Mouse (Mus musculus): ENCODE data around the gene Timm23.
A peak's percentile ranks its signal among the peaks of the same experiment; 100 is the strongest.
"Not testable (repeated sequence)": the region's sequence is repeated elsewhere in the genome, so short reads cannot be mapped to it uniquely, and the experiment has no call there.

The Timm23 gene

GRCm38 (mm10) chr14:32201791-32202451, at the start of gene Timm23, which contains the start of gene Parg:
TSS of gene Timm23 (minus strand) at chr14:32201898.
TSS of gene Parg (plus strand) at chr14:32201949.
- peak; percentile 87 to 89 for DNase-seq (ENCODE audit: low spot score in 2 of 2)

GRCm38 (mm10) chr14:32249616-32250015, 47.9 kb upstream of the Timm23 start:
- no peak for DNase-seq (ENCODE audit: low spot score in 2 of 2)

GRCm38 (mm10) chr14:32246019-32246418, 44.3 kb upstream of the Timm23 start:
- DNase-seq (ENCODE audit: low spot score in 2 of 2) = no peak

- no peak for DNase-seq (ENCODE audit: low spot score in 2 of 2)
Observed at GRCm38 (mm10) chr14:32242401-32242800, 40.7 kb upstream of the Timm23 start.

- peak in 1 of 2 experiments; percentile 10 for DNase-seq (ENCODE audit: low spot score in 2 of 2)
Observed at GRCm38 (mm10) chr14:32228996-32229395, 27.3 kb upstream of the Timm23 start.

DNA sequence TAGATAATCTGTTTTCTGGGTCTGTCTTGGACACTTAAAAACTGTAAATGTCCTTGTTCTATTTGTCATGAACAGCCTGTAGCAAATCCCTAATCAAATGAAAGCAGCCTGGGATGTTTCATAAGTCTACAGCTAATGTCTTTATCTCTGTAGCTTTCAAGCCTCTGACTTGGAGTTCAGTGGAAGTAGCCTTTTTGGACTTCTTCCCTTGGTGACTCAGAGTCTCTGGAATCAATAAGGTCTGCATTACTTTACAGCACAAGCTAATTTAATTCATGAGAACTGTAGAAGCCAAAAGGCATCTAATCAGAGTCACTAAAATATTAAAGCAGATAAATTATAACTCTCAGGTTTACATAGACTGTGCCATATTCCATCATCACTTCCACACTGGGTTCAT, 24.9 kb upstream of the Timm23 start:
- DNase-seq (ENCODE audit: low spot score in 2 of 2) = no peak

DNA sequence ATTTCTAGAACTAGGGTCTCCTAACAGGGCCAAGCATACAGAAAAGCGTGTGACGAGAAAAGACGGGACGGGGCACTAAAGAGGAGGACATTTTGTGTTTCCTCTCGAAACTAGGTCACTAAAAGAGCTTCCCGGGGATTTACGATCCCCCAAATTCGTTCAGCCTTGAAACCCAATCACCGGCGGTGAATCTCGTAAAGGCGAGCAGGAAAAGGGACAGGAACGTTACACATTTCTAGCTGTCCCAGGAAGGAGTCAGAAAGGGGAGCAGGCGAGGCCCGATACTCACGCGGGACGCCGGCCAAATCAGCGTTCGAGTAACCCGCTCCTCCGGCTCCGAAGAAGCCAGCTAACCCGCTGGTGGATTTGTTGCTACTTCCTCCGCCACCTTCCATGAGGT, 344 bp downstream of the Timm23 start:
- DNase-seq (ENCODE audit: low spot score in 2 of 2) = no peak

GRCm38 (mm10) chr14:32193557-32193956, 8.1 kb downstream of the Timm23 start:
- DNase-seq (ENCODE audit: low spot score in 2 of 2) = not testable (repeated sequence)

DNA sequence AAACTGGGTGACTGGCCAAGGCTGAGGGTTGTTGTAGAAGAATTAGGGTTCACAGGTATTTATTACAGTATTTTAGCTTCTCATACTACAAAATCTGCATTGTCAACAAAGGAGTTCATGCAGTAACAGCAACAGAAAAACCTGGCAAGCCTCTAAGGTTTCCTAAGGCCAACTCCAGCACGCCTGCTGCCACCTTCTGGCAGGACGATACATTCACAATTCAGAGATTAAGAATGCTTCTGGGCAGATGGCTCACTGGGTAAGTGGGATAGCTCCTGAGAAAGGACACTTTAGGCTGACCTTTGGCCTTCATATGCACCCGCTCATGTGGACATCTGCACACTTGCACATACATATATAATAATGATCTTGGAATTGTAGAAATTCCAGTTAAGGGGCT, 9.3 kb downstream of the Timm23 start:
- DNase-seq (ENCODE audit: low spot score in 2 of 2) = peak; percentile 16 to 23

DNA sequence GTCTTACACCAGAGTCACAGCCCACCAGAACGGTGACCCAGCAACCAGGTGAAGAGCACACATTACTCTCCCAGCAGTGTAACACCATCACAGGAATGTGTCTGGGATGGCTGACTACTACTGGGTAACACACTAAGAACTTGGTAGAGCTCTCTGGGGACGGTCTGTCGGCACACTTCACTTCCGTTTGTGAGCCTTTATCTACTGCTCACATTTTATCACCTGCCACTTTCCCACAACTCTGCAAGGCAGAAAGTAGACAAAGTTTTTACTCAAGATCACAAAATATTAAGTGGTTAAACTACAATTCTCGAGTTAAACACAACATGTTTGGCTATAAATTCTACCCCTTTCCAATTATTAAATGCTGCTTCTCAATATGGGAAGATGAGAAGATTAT, 9.8 kb downstream of the Timm23 start:
- no peak for DNase-seq (ENCODE audit: low spot score in 2 of 2)

GRCm38 (mm10) chr14:32190627-32191391, 10.9 kb downstream of the Timm23 start:
- no peak for DNase-seq (ENCODE audit: low spot score in 2 of 2)

DNA sequence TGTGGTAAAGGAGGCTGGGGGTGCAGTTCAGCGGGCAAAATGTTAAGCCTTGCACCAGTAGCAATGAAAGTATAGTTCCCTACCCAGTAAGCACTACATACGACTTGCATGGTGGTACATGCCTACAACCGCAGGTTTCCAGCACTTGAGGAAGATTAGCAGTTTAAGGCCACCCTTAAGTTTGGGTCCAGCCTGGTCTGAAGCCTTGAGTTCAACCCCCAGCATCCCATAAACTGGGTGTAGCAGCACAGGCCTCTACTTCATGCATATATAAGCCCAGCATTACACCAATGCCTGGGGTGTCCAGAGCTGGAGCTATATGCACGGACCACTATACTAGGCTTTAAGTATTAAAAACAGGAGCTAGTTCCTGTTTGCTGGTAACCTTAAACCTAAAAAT, 17.9 kb downstream of the Timm23 start:
- DNase-seq (ENCODE audit: low spot score in 2 of 2) = no peak

- DNase-seq (ENCODE audit: low spot score in 2 of 2) = no peak
Observed at GRCm38 (mm10) chr14:32180861-32181260, 20.8 kb downstream of the Timm23 start.

GRCm38 (mm10) chr14:32179393-32180195, 22.1 kb downstream of the Timm23 start:
- DNase-seq (ENCODE audit: low spot score in 2 of 2) = no peak

DNA sequence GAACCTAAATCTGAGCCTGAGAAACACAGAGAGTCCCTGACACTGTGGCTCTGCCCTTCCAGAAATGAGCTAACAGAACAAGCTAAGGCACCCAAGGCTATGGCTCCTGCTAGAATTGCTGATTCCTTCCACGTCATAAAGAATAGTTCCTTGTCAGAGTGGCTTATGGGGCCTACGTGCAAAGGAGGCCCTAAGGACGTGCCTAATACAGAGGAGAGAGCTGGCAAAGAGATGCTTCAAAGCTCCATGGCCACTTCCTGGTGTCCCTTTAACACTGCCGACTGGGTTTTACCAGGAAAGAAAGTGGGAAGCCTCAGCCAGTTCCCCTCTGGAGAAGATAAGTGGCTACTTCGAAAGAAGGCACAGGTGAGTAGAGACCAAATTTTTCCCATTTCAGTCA, 25.1 kb downstream of the Timm23 start:
- DNase-seq (ENCODE audit: low spot score in 2 of 2) = not testable (repeated sequence)

GRCm38 (mm10) chr14:32175310-32175709, 26.4 kb downstream of the Timm23 start:
- no peak for DNase-seq (ENCODE audit: low spot score in 2 of 2)

- no peak for DNase-seq (ENCODE audit: low spot score in 2 of 2)
Observed at GRCm38 (mm10) chr14:32170137-32170536, 31.6 kb downstream of the Timm23 start.

GRCm38 (mm10) chr14:32168653-32169231, 33.0 kb downstream of the Timm23 start:
- no peak for DNase-seq (ENCODE audit: low spot score in 2 of 2)

- DNase-seq (ENCODE audit: low spot score in 2 of 2) = no peak
Observed at GRCm38 (mm10) chr14:32167326-32167725, 34.4 kb downstream of the Timm23 start.

DNA sequence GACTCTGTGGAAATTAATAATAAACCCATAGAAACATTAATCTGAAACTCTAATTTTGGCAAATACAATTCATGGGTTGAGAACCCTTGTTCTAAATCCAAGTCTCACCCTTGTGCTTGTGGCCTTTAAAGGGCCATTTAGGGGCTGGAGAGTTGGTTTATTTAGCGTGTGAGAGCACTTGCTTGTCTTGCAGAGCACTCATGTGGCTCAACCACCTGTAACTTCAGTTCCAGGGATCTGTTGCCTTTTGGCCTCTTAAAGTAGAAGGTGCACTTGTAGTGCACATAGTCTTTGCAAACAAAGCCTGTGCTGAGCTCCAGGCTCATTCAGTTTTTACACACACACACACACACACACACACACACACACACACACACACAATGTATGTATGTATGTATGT, 34.9 kb downstream of the Timm23 start:
- no peak for DNase-seq (ENCODE audit: low spot score in 2 of 2)

GRCm38 (mm10) chr14:32166062-32166441, 35.6 kb downstream of the Timm23 start:
- DNase-seq (ENCODE audit: low spot score in 2 of 2) = no peak

All from heart, adult 9 months (tissue).